Mouse (Mus musculus) ES-E14 (cell line): ENCODE measurements at regions not wholly inside any gene's neighbourhood (a gene's known extent, or its start where the extent isn't known, plus 50 kb on each side); places are given as distances from the start of the nearest gene placed in this dataset.

Experiments used
- DNase-seq: peaks from one replicate; pipeline ENCODE4 v3.0.0-alpha.2; 2013; ENCODE audit warnings: low read depth, low spot score
- H3K27ac ChIP-seq: 2 replicates; pipeline ENCODE4 v1.5.1; 2012; ENCODE audit warnings: low read depth, mild to moderate bottlenecking, low read length, moderate library complexity, mixed read lengths; ENCODE audit not compliant: poor library complexity, insufficient read depth, severe bottlenecking
- H3K36me3 ChIP-seq: 2 replicates; pipeline ENCODE4 v1.6.1; 2012; ENCODE audit warnings: mild to moderate bottlenecking, low read length, moderate library complexity, mixed read lengths; ENCODE audit not compliant: control insufficient read depth, poor library complexity, insufficient read depth, severe bottlenecking
- H3K4me1 ChIP-seq, 2 experiments: fragments of 150-350 bp in 1 of 2; sonication (generic) in 1 of 2; 2 replicates each; pipeline ENCODE4 v1.6.1; 2012; ENCODE audit warnings: low read length in 2 of 2, mild to moderate bottlenecking in 1 of 2, mixed read lengths in 1 of 2; ENCODE audit not compliant: control insufficient read depth in 2 of 2, insufficient read depth in 2 of 2, poor library complexity in 1 of 2
- H3K4me3 ChIP-seq, 2 experiments: fragments of 150-350 bp in 1 of 2; sonication (generic) in 1 of 2; 2 replicates each; pipeline ENCODE4 v1.5.1; 2012; ENCODE audit warnings: low read length in 2 of 2, low read depth in 1 of 2, mild to moderate bottlenecking in 1 of 2, mixed read lengths in 1 of 2; ENCODE audit not compliant: insufficient read depth in 1 of 2, poor library complexity in 1 of 2, severe bottlenecking in 1 of 2
- H3K9ac ChIP-seq: 2 replicates; pipeline ENCODE4 v1.6.1; 2012; ENCODE audit warnings: low read depth, mild to moderate bottlenecking, low read length, mixed read lengths; ENCODE audit not compliant: poor library complexity, insufficient read depth, severe bottlenecking
- H3K9me3 ChIP-seq: fragments of 150-350 bp; sonication (generic); 2 replicates; pipeline ENCODE4 v1.6.1; 2012; ENCODE audit warnings: low read depth, mild to moderate bottlenecking, low read length; ENCODE audit not compliant: control insufficient read depth, insufficient read depth
- CHD2 ChIP-seq: IDR thresholded peaks from 2 replicates; pipeline ENCODE4 v1.6.1; 2014; ENCODE audit warnings: mild to moderate bottlenecking, low read depth, low read length, inconsistent platforms
- HCFC1 ChIP-seq: IDR thresholded peaks from 2 replicates; pipeline ENCODE4 v1.6.1; 2012; ENCODE audit warnings: low read length, inconsistent platforms, borderline replicate concordance; ENCODE audit not compliant: insufficient read depth
- MAFK ChIP-seq: IDR thresholded peaks from 2 replicates; pipeline ENCODE4 v1.6.1; 2014; ENCODE audit warnings: mild to moderate bottlenecking, low read depth, low read length, inconsistent platforms; ENCODE audit not compliant: insufficient read depth
- ZC3H11A ChIP-seq: IDR thresholded peaks from 2 replicates; pipeline ENCODE4 v1.6.1; 2012; ENCODE audit warnings: low read depth, mild to moderate bottlenecking, inconsistent platforms, low read length, borderline replicate concordance
- ZNF384 ChIP-seq: IDR thresholded peaks from 2 replicates; pipeline ENCODE4 v1.6.1; 2012; ENCODE audit warnings: low read depth, low read length, inconsistent platforms
- in situ Hi-C, 2 experiments: fragments of 600-800 bp; cut with MboI; formaldehyde crosslinking; loops; one replicate each; pipeline ENCODE4 v1.15.1; 2025; ENCODE audit warnings: low sequenced_read_pairs in 2 of 2, inconsistent platforms in 1 of 2; ENCODE audit not compliant: unreplicated experiment in 2 of 2

DNA sequence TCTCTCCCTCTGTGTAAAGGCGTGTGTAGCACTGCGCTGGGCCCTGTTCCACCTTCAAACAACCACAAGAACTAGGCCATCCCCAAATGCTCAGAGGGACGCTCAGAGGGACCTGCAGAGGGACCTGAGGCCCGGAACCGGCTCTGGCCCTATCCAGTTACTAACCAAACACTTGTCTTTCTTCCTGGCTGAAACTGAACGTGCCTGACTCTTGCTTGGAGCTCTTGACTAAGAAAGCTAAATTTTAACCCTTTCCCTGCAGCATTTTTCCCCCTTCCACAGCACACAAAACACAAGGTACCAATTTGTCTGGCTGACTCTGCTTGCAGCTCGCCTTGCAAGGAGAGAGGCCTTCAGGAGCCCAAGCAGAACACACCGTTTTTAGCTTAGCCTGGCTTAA is 182.3 kb upstream of the Six2 start:
- Histone ChIP-seq H3K27ac (no peak overlapping the region), H3K4me3 (no peak overlapping the region), H3K36me3 (no peaks in the 10 kb centered on the region), H3K9me3 (no peaks in the 10 kb centered on the region), H3K4me1 (no peaks in the 10 kb centered on the region), H3K9ac (no peak overlapping the region)
- no peak for TF ChIP-seq ZC3H11A
- no peak for TF ChIP-seq HCFC1
- TF ChIP-seq MAFK, result no peak
- no peak for TF ChIP-seq ZNF384
- TF ChIP-seq CHD2, result no peak
- no peak for DNase-seq
- in situ Hi-C loops, result no loop called here

DNA sequence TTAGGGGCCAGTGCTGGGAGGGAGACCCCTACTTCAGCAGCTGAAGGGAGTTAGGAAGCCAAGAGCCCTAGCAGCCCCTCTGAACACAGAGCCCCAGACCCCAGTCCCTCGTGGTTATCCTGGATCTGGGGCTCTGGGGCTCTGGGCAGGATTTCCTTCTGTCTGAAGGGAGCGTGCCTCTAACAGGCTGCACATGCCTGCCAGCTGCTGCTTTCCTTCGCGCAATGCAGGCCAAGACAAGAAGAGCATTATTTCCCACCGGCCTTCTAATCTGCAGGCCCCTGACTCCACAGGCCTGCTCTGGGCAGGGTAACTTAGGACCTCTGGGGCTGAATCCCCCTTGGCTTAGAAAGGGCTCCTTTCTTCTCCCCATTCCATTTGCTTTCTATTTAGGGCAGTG is 181.1 kb upstream of the Six2 start:
- Histone ChIP-seq H3K27ac (no peak overlapping the region), H3K4me3 (no peak overlapping the region), H3K9ac (no peak overlapping the region), H3K4me1 (no peaks in the 10 kb centered on the region), H3K36me3 (no peaks in the 10 kb centered on the region), H3K9me3 (no peaks in the 10 kb centered on the region)
- in situ Hi-C loops, result no loop called here
- no peak for DNase-seq
- TF ChIP-seq ZNF384, result no peak
- TF ChIP-seq HCFC1, result no peak
- no peak for TF ChIP-seq CHD2
- TF ChIP-seq MAFK, result no peak
- TF ChIP-seq ZC3H11A, result no peak

DNA sequence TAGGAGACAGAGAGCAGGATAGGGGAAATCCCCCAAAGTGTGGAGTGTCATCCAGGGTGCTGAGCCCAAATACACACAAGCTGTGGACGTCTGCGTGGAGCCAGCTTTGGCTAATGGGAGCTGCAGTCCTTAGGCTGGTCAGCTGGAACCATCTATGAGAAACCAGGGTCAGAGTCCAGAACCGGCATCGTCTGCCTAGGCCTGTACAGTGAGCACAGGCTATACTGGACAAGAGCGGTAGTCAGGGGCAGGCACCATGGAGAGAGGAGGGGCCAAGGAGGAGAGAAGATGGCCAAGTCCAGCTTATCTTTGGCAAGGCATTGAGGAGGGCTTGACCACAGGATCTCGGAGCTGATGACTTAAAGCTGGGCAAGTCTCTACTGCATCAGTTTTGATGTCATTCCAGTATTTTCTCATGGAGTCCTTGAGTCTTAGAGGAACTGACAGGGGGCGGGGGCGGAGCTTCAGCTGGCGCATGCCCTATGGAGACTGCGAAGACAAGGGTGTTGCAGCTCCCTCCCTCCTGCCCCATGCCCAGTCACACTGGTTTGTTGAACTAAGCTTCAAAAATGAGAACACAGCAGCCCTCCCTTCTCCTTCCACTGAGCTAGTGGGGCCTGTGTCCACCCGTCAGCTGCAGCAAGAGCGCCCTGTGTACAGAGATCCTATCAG is 180.0 kb upstream of the Six2 start:
- H3K36me3 ChIP-seq, result no peaks in the 10 kb centered on the region
- in situ Hi-C loops, result no loop called here
- H3K27ac ChIP-seq, result no peak overlapping the region
- H3K9me3 ChIP-seq, result no peaks in the 10 kb centered on the region
- TF ChIP-seq HCFC1 (no peak), MAFK (no peak), ZNF384 (no peak), CHD2 (no peak), ZC3H11A (no peak)
- no peaks in the 10 kb centered on the region for H3K4me1 ChIP-seq
- no peak overlapping the region for H3K4me3 ChIP-seq
- DNase-seq, result no peak
- H3K9ac ChIP-seq, result no peak overlapping the region

DNA sequence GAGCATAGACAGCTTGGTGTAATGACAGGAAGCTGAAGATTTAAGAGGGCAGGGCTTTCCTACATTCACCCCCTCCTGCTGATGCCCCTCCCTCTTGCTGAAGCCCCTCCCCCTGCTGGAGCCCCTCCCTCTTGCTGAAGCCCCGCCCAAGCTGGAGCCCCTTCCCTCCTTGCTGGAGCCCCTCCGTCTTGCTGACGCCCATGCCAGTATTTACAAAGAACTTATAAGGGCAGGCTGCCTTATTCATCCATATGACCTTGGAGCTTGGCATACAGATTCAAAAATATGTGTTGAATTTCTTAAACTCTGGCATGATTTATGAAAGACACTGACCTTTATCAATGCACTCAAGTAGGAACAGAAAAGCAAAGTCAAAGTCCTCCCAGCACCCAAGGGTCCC is 178.5 kb upstream of the Six2 start:
- no peak for DNase-seq
- in situ Hi-C loops, result no loop called here

More for the DNA sequence above, 178.5 kb upstream of the Six2 start:
- H3K27ac ChIP-seq, result no peak overlapping the region
- H3K9me3 ChIP-seq, result no peaks in the 10 kb centered on the region
- no peak for TF ChIP-seq HCFC1
- TF ChIP-seq ZNF384, result no peak
- TF ChIP-seq MAFK, result no peak
- no peak for TF ChIP-seq ZC3H11A
- TF ChIP-seq CHD2, result no peak
- no peaks in the 10 kb centered on the region for H3K36me3 ChIP-seq
- H3K4me3 ChIP-seq, result no peak overlapping the region
- no peak overlapping the region for H3K9ac ChIP-seq
- no peaks in the 10 kb centered on the region for H3K4me1 ChIP-seq
